Mouse (Mus musculus) thymus, adult 18-20 months (tissue): ENCODE results near the gene Slc12a6.

Source experiments
- DNase-seq, 2 experiments: peaks; one replicate each; pipeline ENCODE4 v3.0.0; 2022; ENCODE audit warnings: mixed read lengths in 2 of 2

Slc12a6 gene

GRCm38 (mm10) chr2:112265448-112266241, at the start of gene Slc12a6:
Slc12a6 (plus strand) TSS chr2:112265825.
- peak; percentile 92 to 93 for DNase-seq

GRCm38 (mm10) chr2:112215977-112216376, 49.6 kb upstream of the Slc12a6 start:
- DNase-seq = no peak

GRCm38 (mm10) chr2:112217614-112218013, 48.0 kb upstream of the Slc12a6 start:
- no peak for DNase-seq

- no peak for DNase-seq
Observed at GRCm38 (mm10) chr2:112220880-112221279, 44.7 kb upstream of the Slc12a6 start.

- DNase-seq = no peak
Observed at GRCm38 (mm10) chr2:112222607-112223006, 43.0 kb upstream of the Slc12a6 start.

GRCm38 (mm10) chr2:112224356-112224755, 41.3 kb upstream of the Slc12a6 start:
- DNase-seq = no peak

GRCm38 (mm10) chr2:112232623-112233022, 33.0 kb upstream of the Slc12a6 start:
- DNase-seq = no peak

- DNase-seq = no peak
Observed at GRCm38 (mm10) chr2:112236620-112237019, 29.0 kb upstream of the Slc12a6 start.

- DNase-seq = no peak
Observed at GRCm38 (mm10) chr2:112238006-112238405, 27.6 kb upstream of the Slc12a6 start.

- peak; percentile 71 to 81 for DNase-seq
Observed at GRCm38 (mm10) chr2:112239212-112239934, 26.3 kb upstream of the Slc12a6 start, which contains the start of gene Lpcat4. Lpcat4 (plus strand) TSS chr2:112239468.

- peak in 1 of 2 experiments; percentile 41 for DNase-seq
Observed at GRCm38 (mm10) chr2:112239935-112240721, 25.5 kb upstream of the Slc12a6 start.

GRCm38 (mm10) chr2:112241787-112242186, 23.8 kb upstream of the Slc12a6 start:
- no peak for DNase-seq

GRCm38 (mm10) chr2:112245307-112245706, 20.3 kb upstream of the Slc12a6 start:
- DNase-seq = no peak

- DNase-seq = no peak
Observed at GRCm38 (mm10) chr2:112246193-112246592, 19.4 kb upstream of the Slc12a6 start.

GRCm38 (mm10) chr2:112247323-112247722, 18.3 kb upstream of the Slc12a6 start:
- no peak for DNase-seq

GRCm38 (mm10) chr2:112249780-112250453, 15.7 kb upstream of the Slc12a6 start:
- no peak for DNase-seq

- no peak for DNase-seq
Observed at GRCm38 (mm10) chr2:112254675-112255515, 10.7 kb upstream of the Slc12a6 start.

GRCm38 (mm10) chr2:112259241-112259962, 6.2 kb upstream of the Slc12a6 start, which contains the start of gene Nutm1:
Nutm1 (minus strand) TSS chr2:112259291.
- no peak for DNase-seq

- peak; percentile 68 to 77 for DNase-seq
Observed at GRCm38 (mm10) chr2:112261748-112262653, 3.6 kb upstream of the Slc12a6 start, which contains the start of gene Nop10. Nop10 (plus strand) TSS chr2:112261926.
